Mouse (Mus musculus) hindbrain, embryonic 10.5 days (tissue): ENCODE measurements around the gene Capza1. TPM values are rescaled to one million over a fixed set of nuclear protein-coding genes. Genes with fewer than 3 reads are reported as not detected.
"Not testable (repeated sequence)": the region's sequence is repeated elsewhere in the genome, so short reads cannot be mapped to it uniquely, and the experiment has no call there.

Source experiments
- DNase-seq: peaks from one replicate; pipeline ENCODE4 v3.0.0-alpha.2; 2017; ENCODE audit warnings: low spot score
- H3K27ac ChIP-seq: fragments of 300-500 bp; sonication (generic); 2 replicates; pipeline ENCODE4 v1.5.1; 2016; ENCODE audit warnings: mild to moderate bottlenecking, moderate library complexity
- H3K27me3 ChIP-seq: fragments of 300-500 bp; sonication (generic); 2 replicates; pipeline ENCODE4 v1.6.1; 2016; ENCODE audit warnings: mild to moderate bottlenecking; ENCODE audit not compliant: poor library complexity, insufficient read depth, severe bottlenecking
- H3K36me3 ChIP-seq: fragments of 300-500 bp; sonication (generic); 2 replicates; pipeline ENCODE4 v1.6.1; 2016; ENCODE audit warnings: mild to moderate bottlenecking, moderate library complexity
- H3K4me1 ChIP-seq: fragments of 300-500 bp; sonication (generic); replicated peaks from 2 replicates; pipeline ENCODE4 v1.6.1; 2016; ENCODE audit warnings: mild to moderate bottlenecking
- H3K4me3 ChIP-seq: fragments of 300-500 bp; sonication (generic); 2 replicates; pipeline ENCODE4 v1.5.1; 2016; ENCODE audit warnings: mild to moderate bottlenecking, moderate library complexity
- H3K9me3 ChIP-seq: fragments of 300-500 bp; sonication (generic); 2 replicates; pipeline ENCODE4 v1.6.1; 2016; ENCODE audit warnings: mild to moderate bottlenecking, moderate library complexity
- WGBS: fragments of 180-500 bp; shearing (Covaris S2); methylation state at CpG from one replicate; pipeline ENCODE4 v1.1.7; 2016; 5-methylcytosine and 5-hydroxymethylcytosine counted together
- polyA plus RNA-seq: library from polyadenylated mRNA; unstranded; fragments of >200 nt; fragmentation: Nextera tagmentation; extraction: Ambion mirVana; gene quantifications from 2 replicates; pipeline ENCODE4 v1.2.1, GENCODE M21; 2016

The Capza1 gene
- polyA plus RNA-seq = 188 and 212 TPM in 2 replicates

DNA sequence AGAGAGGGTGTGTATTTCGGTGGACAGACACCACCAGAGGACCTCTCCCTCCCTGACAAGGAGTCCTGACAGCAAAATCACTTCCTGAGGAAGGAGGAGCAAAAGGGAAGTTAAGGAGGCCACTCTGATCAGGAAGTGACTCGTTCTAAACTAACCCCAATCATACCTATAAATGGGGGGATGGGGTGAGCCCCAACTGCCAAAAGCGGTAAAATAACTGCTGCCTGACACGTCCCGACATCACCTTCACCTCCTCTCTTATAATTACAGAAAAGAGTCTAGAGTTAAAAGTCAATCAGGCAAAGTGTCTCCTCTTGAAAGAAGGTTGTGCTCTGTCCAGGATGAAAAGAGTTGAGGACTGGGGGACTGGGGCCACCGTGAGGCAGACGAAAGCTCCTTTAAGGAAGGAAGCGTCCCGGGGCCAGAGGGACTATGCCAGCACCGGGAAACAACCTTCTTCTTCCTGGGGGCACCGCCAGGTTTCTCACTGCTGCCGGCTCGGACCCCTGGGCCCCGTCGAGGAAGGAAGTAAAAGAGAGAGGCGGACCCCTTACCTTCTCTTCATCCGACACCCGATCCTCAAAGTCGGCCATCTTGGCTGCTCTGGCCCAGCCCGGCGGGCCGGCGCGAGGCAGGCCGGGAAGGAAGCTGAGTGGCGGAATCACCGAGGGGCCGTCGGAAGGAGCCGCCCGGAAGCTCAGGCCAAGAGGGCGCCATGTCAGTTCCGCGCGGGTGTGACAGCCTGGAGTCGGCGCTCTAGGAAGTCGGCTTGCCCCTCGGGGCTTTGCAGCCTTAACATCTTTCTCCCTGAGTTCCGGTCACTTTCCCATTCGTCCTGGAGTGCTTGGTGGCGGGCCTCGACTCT, at the start of gene Capza1, which contains the start of gene St7l:
Gene Capza1 (minus strand): TSS at position 720 of the 865 bp plus-strand sequence.
Gene St7l (plus strand): TSS at position 220 of the 865 bp plus-strand sequence.
- under 1% methylated on average over 43 of the region's 43 CpGs for WGBS

DNA sequence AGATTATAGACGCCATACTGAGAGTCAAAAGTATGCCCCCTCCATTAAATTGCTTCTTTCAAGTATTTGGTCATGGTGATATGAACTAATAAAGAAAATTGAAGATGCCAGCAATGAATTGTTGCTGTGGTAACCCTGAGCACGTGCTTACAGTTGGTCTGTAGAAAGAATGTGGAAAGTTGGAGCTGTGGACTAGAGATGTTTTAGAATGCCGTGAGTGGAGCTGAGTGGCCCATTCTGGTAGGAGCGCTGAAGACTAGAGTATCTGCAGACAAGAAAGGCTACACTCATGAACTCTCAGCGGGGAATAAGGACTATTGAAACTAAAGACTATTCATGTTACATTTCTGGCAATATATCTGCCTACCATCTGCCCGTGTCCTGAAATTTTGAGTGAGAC, 44.9 kb upstream of the Capza1 start:
- Histone ChIP-seq H3K27ac (no peak overlapping the region), H3K4me1 (no peaks in the 10 kb centered on the region), H3K27me3 (no peaks in the 10 kb centered on the region), H3K36me3 (peaks cover 59% of the 10 kb centered on the region), H3K4me3 (no peak overlapping the region), H3K9me3 (no peaks in the 10 kb centered on the region)
- 92% methylated on average over 6 of the region's 6 CpGs for WGBS
- DNase-seq = no peak

More for the DNA sequence above, at the start of gene Capza1, which contains the start of gene St7l:
- Histone ChIP-seq H3K9me3 (no peaks in the 10 kb centered on the region), H3K27ac (peak within 1 kb of the TSS; percentile 97), H3K36me3 (peaks cover 12% of the 10 kb centered on the region), H3K4me3 (peak within 1 kb of the TSS; percentile 91), H3K4me1 (peaks cover 30% of the 10 kb centered on the region), H3K27me3 (no peaks in the 10 kb centered on the region)
- DNase-seq = peak; percentile 91

DNA sequence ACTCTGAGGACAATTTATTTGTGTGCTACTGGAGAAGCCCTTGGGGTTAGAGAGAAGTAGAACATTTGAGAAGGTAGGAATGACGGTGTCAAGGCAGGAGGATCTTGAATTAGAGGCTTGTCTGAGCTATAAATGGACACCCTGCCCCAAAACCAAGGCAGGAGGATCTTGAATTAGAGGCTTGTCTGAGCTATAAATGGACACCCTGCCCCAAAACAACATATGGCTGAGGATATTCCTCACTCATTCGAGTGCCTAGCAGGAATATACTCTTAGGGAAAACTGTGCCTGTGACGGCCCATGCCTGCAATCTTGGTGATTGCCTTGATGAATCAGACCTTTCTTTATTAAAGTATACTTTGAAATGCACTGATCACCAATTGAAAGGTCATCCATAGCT, 41.7 kb upstream of the Capza1 start:
- no peak for DNase-seq
- 89% methylated on average over 3 of the region's 3 CpGs for WGBS
- no peak overlapping the region for H3K4me3 ChIP-seq
- H3K9me3 ChIP-seq = no peaks in the 10 kb centered on the region
- H3K27me3 ChIP-seq = no peaks in the 10 kb centered on the region
- H3K27ac ChIP-seq = no peak overlapping the region
- no peaks in the 10 kb centered on the region for H3K4me1 ChIP-seq
- H3K36me3 ChIP-seq = peaks cover 63% of the 10 kb centered on the region

DNA sequence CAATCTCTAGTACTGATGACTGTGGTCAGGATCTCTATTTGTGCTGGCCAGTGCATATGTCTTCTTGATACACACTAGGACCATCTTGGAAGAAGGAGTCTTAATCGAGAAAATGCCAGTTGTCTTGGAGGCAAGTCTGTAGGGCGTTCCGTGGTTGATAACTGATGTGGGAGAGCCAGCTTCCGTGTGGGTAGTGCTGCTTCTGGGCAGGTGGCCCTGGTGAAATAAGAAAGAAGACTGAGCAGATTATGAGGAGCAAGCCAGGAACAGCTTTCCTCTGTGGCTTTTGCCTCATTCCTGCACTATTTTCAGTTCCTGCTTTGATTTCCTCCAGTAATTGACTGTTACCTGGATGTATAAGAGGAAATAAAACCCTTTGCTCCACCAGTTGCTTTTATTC, 41.1 kb upstream of the Capza1 start:
- Histone ChIP-seq H3K36me3 (peaks cover 59% of the 10 kb centered on the region), H3K27ac (no peak overlapping the region)
- 92% methylated on average over 4 of the region's 4 CpGs for WGBS

DNA sequence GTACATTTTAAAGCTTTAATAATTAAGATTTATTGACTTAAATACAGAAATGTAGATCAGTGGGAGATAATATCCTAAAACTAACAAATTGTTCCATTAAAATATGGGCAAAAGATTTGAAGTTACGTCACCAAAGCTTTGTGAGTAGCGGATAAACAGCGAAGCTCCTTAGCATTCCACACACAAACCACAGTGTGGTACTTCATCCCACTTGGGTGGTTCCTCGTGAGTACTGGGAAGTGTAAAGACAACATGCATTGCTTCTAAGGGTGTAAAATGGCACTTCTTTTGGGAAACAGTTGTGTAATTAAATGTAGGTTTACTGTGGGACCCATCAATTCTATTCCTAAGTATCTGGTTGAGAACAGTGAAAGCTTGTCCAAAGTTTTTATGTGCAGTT, 36.8 kb upstream of the Capza1 start:
- no peaks in the 10 kb centered on the region for H3K9me3 ChIP-seq
- no peaks in the 10 kb centered on the region for H3K4me1 ChIP-seq
- no peaks in the 10 kb centered on the region for H3K27me3 ChIP-seq
- H3K4me3 ChIP-seq = no peak overlapping the region
- no peak for DNase-seq
- H3K27ac ChIP-seq = no peak overlapping the region
- peaks cover 79% of the 10 kb centered on the region for H3K36me3 ChIP-seq
- WGBS = 89% methylated on average over 4 of the region's 4 CpGs

More for the DNA sequence above, 41.1 kb upstream of the Capza1 start:
- no peaks in the 10 kb centered on the region for H3K9me3 ChIP-seq
- no peak overlapping the region for H3K4me3 ChIP-seq
- no peaks in the 10 kb centered on the region for H3K27me3 ChIP-seq
- no peak for DNase-seq
- H3K4me1 ChIP-seq = no peaks in the 10 kb centered on the region

DNA sequence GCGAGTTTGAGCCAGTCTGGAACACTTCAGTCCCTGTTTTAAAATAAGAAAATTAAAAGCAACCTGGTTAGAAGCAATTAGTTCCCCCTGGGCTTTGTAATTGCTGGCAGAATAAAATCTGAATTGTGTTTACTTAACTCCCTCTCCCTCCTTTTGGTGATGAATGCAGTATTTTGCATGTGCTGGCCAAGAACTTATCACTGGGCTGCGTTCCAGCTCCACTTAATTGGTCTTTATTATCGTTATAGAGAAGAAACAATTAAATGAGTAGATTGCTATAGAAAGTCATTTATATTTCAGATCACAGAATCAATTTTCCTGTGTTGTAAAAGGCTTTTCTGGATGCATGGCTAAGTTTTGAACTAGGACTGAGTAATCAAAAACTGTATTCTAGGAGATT, 31.8 kb upstream of the Capza1 start:
- H3K4me1 ChIP-seq = no peaks in the 10 kb centered on the region
- no peak overlapping the region for H3K27ac ChIP-seq
- DNase-seq = no peak
- H3K4me3 ChIP-seq = no peak overlapping the region
- peaks cover 85% of the 10 kb centered on the region for H3K36me3 ChIP-seq
- H3K9me3 ChIP-seq = no peaks in the 10 kb centered on the region
- H3K27me3 ChIP-seq = no peaks in the 10 kb centered on the region
- WGBS = 94% methylated on average over 3 of the region's 3 CpGs

DNA sequence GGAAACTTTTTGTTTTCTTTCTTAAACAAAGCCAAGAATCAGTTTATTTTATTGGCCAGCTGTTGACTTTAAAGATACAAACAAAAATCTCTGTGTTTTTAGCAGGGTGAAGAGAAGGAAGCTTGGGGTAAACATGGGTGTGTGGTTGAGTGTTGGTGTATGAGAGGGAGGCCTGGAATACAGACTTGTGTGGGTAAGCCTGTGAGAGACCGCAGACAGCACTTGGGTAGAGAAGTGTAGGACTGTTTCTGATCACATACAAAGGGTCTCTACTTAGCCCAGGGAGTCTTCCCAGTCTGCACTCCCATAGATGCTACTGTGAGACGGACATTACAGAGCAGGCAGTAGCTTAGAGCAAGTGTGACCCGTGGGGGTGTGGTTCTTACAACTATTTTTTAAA, 24.3 kb upstream of the Capza1 start:
- WGBS = 93% methylated on average over 3 of the region's 3 CpGs
- Histone ChIP-seq H3K4me1 (no peaks in the 10 kb centered on the region), H3K4me3 (no peak overlapping the region), H3K9me3 (no peaks in the 10 kb centered on the region), H3K36me3 (peaks cover 70% of the 10 kb centered on the region), H3K27me3 (no peaks in the 10 kb centered on the region), H3K27ac (no peak overlapping the region)
- no peak for DNase-seq

DNA sequence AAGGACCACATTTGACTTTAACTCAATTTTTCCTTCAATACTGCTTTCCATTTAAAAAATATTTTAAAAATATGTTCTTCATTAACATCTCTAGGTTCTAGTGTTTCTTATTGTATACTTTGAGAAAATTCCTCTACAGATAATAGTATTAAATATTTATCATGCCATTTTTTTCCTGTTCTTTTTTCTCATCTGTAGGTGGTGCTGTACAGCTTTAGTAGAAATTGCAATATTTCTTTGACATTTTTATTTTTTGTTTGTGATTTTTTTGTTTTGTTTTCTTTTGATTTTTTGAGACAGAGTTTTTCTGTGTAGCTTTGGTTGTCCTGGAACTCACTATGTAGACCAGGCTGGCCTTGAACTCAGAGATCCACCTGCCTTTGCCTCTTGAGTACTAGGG, 5.3 kb upstream of the Capza1 start:
- H3K27ac ChIP-seq = no peak overlapping the region
- peaks cover 62% of the 10 kb centered on the region for H3K36me3 ChIP-seq
- no peak overlapping the region for H3K4me3 ChIP-seq
- no peak for DNase-seq
- H3K4me1 ChIP-seq = peaks cover 9% of the 10 kb centered on the region
- no peaks in the 10 kb centered on the region for H3K27me3 ChIP-seq
- H3K9me3 ChIP-seq = no peaks in the 10 kb centered on the region

DNA sequence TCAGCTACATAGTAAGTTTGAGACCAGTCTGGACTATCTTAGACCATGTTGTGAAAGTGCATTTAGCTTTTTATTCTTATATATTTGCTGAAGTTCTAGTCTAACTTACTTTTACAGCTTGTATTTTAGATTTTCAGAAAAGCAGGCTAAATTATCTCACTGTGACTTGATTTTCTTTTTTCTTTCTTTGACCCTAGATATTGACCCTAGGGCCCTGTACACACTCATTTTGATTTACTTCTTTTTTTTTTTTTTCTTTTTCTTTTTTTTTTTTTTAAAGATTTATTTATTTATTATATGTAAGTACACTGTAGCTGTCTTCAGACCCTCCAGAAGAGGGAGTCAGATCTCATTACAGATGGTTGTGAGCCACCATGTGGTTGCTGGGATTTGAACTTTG, 2.4 kb upstream of the Capza1 start:
- Histone ChIP-seq H3K4me3 (peak overlapping the region; percentile 91; the same call in 1 of the 2 replicates), H3K36me3 (peaks cover 35% of the 10 kb centered on the region), H3K4me1 (peaks cover 28% of the 10 kb centered on the region)
- not testable (repeated sequence) for H3K27ac ChIP-seq, DNase-seq, H3K27me3 ChIP-seq, H3K9me3 ChIP-seq

DNA sequence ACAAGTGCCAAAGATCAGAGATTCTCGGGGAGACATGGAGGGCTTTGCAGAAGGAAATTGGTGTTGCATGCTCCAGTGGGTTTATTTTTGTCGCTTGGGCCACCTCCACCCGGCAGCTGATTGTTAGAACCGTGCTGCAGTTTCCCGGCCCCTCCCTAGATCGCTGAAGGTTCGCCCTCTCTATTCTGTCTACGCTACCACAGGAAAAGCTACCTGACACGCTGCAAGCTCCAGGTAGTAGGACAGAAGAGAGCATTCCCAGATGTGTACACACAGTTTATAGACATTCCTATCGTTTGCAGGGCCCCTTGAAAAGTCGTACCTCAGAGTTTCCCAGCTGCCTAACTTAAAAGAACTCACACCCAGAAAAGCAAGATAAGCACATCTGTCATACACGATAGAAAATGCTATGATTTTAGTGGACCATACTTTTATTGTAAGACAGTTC, 1.1 kb upstream of the Capza1 start:
- peaks cover 30% of the 10 kb centered on the region for H3K4me1 ChIP-seq
- H3K36me3 ChIP-seq = peaks cover 22% of the 10 kb centered on the region
- H3K4me3 ChIP-seq = peak overlapping the region; percentile 91
- peak overlapping the region; percentile 97 for H3K27ac ChIP-seq
- H3K27me3 ChIP-seq = no peaks in the 10 kb centered on the region
- WGBS = 2% methylated on average over 12 of the region's 12 CpGs
- no peaks in the 10 kb centered on the region for H3K9me3 ChIP-seq
- no peak for DNase-seq

DNA sequence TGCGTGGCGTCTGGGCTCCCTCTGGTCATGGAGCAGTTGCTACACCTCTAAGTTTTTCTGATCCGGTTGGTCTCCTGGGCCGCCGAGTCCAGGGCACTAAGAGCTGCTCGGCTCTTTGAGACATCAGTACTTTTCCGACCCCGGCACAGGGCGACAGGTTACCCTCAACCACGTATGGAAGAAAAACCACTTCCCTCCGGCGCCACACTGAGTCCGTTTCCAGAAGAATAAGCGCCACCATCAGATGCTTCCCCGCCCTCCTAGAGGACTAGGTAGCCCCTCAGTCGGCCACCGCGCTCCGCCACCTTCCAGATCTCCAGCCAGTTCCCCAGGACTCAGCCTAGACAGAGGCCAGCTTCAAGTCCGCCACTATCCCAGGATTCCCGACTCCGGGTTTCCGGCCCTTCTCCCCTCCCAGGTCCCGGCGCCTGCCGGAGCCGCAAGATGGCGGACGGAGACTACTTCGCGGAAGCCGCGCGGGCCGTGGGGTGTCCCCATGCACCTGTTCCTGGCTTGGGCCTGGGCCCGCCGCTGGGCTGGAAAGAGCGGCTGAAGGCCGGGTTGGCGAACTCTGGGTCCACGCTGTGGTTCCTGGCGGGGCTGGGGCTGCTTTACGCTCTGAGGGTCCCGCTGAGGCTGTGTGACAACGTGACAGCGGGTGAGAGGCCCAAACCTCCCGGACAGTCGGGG, 491 bp upstream of the Capza1 start:
- peak overlapping the region; percentile 91 for H3K4me3 ChIP-seq
- H3K4me1 ChIP-seq = peaks cover 30% of the 10 kb centered on the region
- peaks cover 16% of the 10 kb centered on the region for H3K36me3 ChIP-seq
- H3K27me3 ChIP-seq = no peaks in the 10 kb centered on the region
- H3K9me3 ChIP-seq = no peaks in the 10 kb centered on the region
- peak overlapping the region; percentile 97 for H3K27ac ChIP-seq
- DNase-seq = peak; percentile 87
- under 1% methylated on average over 48 of the region's 48 CpGs for WGBS

DNA sequence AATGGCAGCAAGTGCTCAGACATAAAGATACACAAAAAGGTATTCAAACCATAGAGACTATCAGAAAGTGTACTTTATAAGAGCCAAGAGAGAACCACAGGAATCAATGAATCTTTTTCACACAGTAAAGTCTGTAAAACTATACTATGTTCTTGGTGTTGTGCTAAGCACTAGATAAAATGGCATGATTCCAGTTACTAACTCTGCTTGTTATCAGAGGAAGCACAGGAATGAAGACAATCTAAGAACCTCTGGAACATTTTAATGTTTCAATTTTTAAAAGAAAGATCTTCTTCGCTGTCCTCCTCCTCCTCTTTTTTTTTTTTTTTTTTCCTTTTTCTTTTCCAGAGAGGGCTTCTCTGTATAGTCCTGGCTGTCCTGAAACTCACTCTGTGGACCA, 5.7 kb downstream of the Capza1 start:
- WGBS = 96% methylated on average over 1 of the region's 1 CpGs
- peaks cover 40% of the 10 kb centered on the region for H3K36me3 ChIP-seq

DNA sequence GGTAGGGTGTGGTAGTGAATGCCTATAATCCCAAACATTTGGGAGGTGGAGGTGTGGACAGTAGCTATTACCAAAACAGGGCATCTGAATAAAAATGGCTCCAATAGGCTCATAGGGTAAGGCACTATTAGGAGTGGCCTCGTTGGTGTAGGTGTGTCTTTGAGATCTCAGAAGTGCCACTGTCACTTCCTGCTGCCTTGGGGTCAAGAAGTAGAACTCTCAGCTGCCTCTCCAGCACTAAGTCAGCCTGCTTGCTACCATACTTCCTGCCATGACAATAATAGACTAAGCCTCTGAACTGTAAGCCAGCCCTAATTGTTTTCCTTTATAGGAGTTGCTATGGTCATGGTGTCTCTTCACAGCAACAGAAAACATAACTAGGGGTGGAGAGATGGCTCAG, 8.2 kb downstream of the Capza1 start:
- no peaks in the 10 kb centered on the region for H3K9me3 ChIP-seq
- no peak overlapping the region for H3K27ac ChIP-seq
- WGBS = 83% methylated on average over 1 of the region's 1 CpGs
- no peaks in the 10 kb centered on the region for H3K27me3 ChIP-seq
- H3K4me1 ChIP-seq = no peaks in the 10 kb centered on the region
- H3K4me3 ChIP-seq = no peak overlapping the region
- DNase-seq = no peak
- H3K36me3 ChIP-seq = peaks cover 38% of the 10 kb centered on the region

More for the DNA sequence above, 5.7 kb downstream of the Capza1 start:
- no peak overlapping the region for H3K27ac ChIP-seq
- H3K4me1 ChIP-seq = peaks cover 20% of the 10 kb centered on the region
- H3K27me3 ChIP-seq = no peaks in the 10 kb centered on the region
- DNase-seq = no peak
- no peaks in the 10 kb centered on the region for H3K9me3 ChIP-seq
- H3K4me3 ChIP-seq = no peak overlapping the region
